Mouse (Mus musculus): ENCODE measurements around the gene Cbln3.

- TF ChIP-seq CTCF (conservative IDR thresholded peaks at IDR 0.05 in 1 of 2, IDR thresholded peaks at IDR 0.05 in 1 of 2; ENCODE audit: low read depth in 2 of 2, low read length in 2 of 2) (no peak), USF2 (conservative IDR thresholded peaks at IDR 0.05; ENCODE audit: low read depth, low read length) (no peak), POLR2A (IDR thresholded peaks at IDR 0.05; ENCODE audit: low read depth, low read length) (no peak), TCF12 (IDR thresholded peaks at IDR 0.05; ENCODE audit: low read depth, low read length) (no peak), MEF2A (IDR thresholded peaks at IDR 0.05; ENCODE audit: borderline replicate concordance, low read depth, low read length) (no peak)
Observed at GRCm38 (mm10) chr14:55838312-55838711, 45.9 kb downstream of the Cbln3 start.

Measured in CH12.LX (cell line).